Mouse (Mus musculus) heart, postnatal 0 days (tissue): Measurements from ENCODE around the gene Sytl2.

Source experiments
- CTCF ChIP-seq: IDR thresholded peaks from 2 replicates; pipeline ENCODE4 v1.5.1; 2016; ENCODE audit warnings: antibody characterized with exemption, control low read depth, low read depth
- EP300 ChIP-seq: IDR thresholded peaks from 2 replicates; pipeline ENCODE4 v1.6.1; 2016; ENCODE audit warnings: antibody characterized with exemption, low read depth

GRCm38 (mm10) chr7:90386885-90387459 is 84.9 kb downstream of the Sytl2 start:
- TF ChIP-seq CTCF: no peak
- no peak for TF ChIP-seq EP300
